Mouse (Mus musculus): ENCODE measurements around the gene Cdrt4. TPM values are rescaled to one million over a fixed set of nuclear protein-coding genes. Genes with fewer than 3 reads are reported as not detected.

The Cdrt4 gene
- polyA plus RNA-seq, 1 experiment from 2014 or later, result 0.29 TPM

- H3K27ac ChIP-seq (replicated peaks; ENCODE audit: low read depth, low read length), result no peak overlapping the region
- no peak overlapping the region for H3K9ac ChIP-seq (ENCODE audit: low read length)
- no peaks in the 10 kb centered on the region for H3K9me3 ChIP-seq (ENCODE audit: control insufficient read depth, low read length)
- no peak for DNase-seq (ENCODE audit: low spot score)
- no peak overlapping the region for H3K4me3 ChIP-seq (ENCODE audit: low read depth, low read length)
- no peak overlapping the region for H3K4me2 ChIP-seq (ENCODE audit: low read depth, severe bottlenecking)
- no peaks in the 10 kb centered on the region for H3K27me3 ChIP-seq (ENCODE audit: control insufficient read depth, insufficient read depth, low read length)
- 88% methylated on average over 3 of the region's 3 CpGs for WGBS
- no peak for ATAC-seq (ENCODE audit: insufficient number of reproducible peaks, low FRiP score, low TSS enrichment, low read depth)
- no peaks in the 10 kb centered on the region for H3K36me3 ChIP-seq (ENCODE audit: control insufficient read depth, insufficient read depth, low read length)
- peaks cover 5% of the 10 kb centered on the region; the same call in 1 of the 2 replicates for H3K4me1 ChIP-seq (ENCODE audit: control insufficient read depth, insufficient read depth, low read length)
Observed at GRCm38 (mm10) chr11:63008004-63008403, 57.0 kb downstream of the Cdrt4 start.

GRCm38 (mm10) chr11:63009761-63010160, 58.8 kb downstream of the Cdrt4 start:
- no peaks in the 10 kb centered on the region for H3K27me3 ChIP-seq (ENCODE audit: control insufficient read depth, insufficient read depth, low read length)
- H3K27ac ChIP-seq (replicated peaks; ENCODE audit: low read depth, low read length), result no peak overlapping the region
- no peaks in the 10 kb centered on the region for H3K9me3 ChIP-seq (ENCODE audit: control insufficient read depth, low read length)
- no peaks in the 10 kb centered on the region; the same call in 1 of the 2 replicates for H3K4me1 ChIP-seq (ENCODE audit: control insufficient read depth, insufficient read depth, low read length)
- H3K4me2 ChIP-seq (ENCODE audit: low read depth, severe bottlenecking), result no peak overlapping the region
- WGBS, result 75% methylated on average over 3 of the region's 3 CpGs
- H3K9ac ChIP-seq (ENCODE audit: low read length), result no peak overlapping the region
- no peak for DNase-seq (ENCODE audit: low spot score)
- no peak overlapping the region for H3K4me3 ChIP-seq (ENCODE audit: low read depth, low read length)
- no peak for ATAC-seq (ENCODE audit: insufficient number of reproducible peaks, low FRiP score, low TSS enrichment, low read depth)
- no peaks in the 10 kb centered on the region for H3K36me3 ChIP-seq (ENCODE audit: control insufficient read depth, insufficient read depth, low read length)

GRCm38 (mm10) chr11:63017327-63018082, 66.5 kb downstream of the Cdrt4 start:
- Histone ChIP-seq H3K9ac (ENCODE audit: low read length) (no peak overlapping the region), H3K27me3 (ENCODE audit: control insufficient read depth, insufficient read depth, low read length) (no peaks in the 10 kb centered on the region), H3K9me3 (ENCODE audit: control insufficient read depth, low read length) (no peaks in the 10 kb centered on the region), H3K27ac (replicated peaks; ENCODE audit: low read depth, low read length) (no peak overlapping the region), H3K4me2 (ENCODE audit: low read depth, severe bottlenecking) (no peak overlapping the region), H3K36me3 (ENCODE audit: control insufficient read depth, insufficient read depth, low read length) (no peaks in the 10 kb centered on the region), H3K4me3 (ENCODE audit: low read depth, low read length) (no peak overlapping the region), H3K4me1 (ENCODE audit: control insufficient read depth, insufficient read depth, low read length) (peaks cover 32% of the 10 kb centered on the region)
- 51% methylated on average over 6 of the region's 6 CpGs for WGBS
- peak; percentile 63 for DNase-seq (ENCODE audit: low spot score)
- no peak for ATAC-seq (ENCODE audit: insufficient number of reproducible peaks, low FRiP score, low TSS enrichment, low read depth)

GRCm38 (mm10) chr11:63018083-63018622, 67.2 kb downstream of the Cdrt4 start:
- H3K27ac ChIP-seq (replicated peaks; ENCODE audit: low read depth, low read length), result no peak overlapping the region
- WGBS, result 73% methylated on average over 6 of the region's 6 CpGs
- H3K9ac ChIP-seq (ENCODE audit: low read length), result no peak overlapping the region
- no peaks in the 10 kb centered on the region for H3K9me3 ChIP-seq (ENCODE audit: control insufficient read depth, low read length)
- H3K4me2 ChIP-seq (ENCODE audit: low read depth, severe bottlenecking), result no peak overlapping the region
- H3K4me1 ChIP-seq (ENCODE audit: control insufficient read depth, insufficient read depth, low read length), result peaks cover 32% of the 10 kb centered on the region
- H3K4me3 ChIP-seq (ENCODE audit: low read depth, low read length), result no peak overlapping the region
- no peak for DNase-seq (ENCODE audit: low spot score)
- no peak for ATAC-seq (ENCODE audit: insufficient number of reproducible peaks, low FRiP score, low TSS enrichment, low read depth)
- H3K27me3 ChIP-seq (ENCODE audit: control insufficient read depth, insufficient read depth, low read length), result no peaks in the 10 kb centered on the region
- H3K36me3 ChIP-seq (ENCODE audit: control insufficient read depth, insufficient read depth, low read length), result no peaks in the 10 kb centered on the region

GRCm38 (mm10) chr11:63020633-63021032, 69.6 kb downstream of the Cdrt4 start:
- Histone ChIP-seq H3K9me3 (ENCODE audit: control insufficient read depth, low read length) (no peaks in the 10 kb centered on the region), H3K4me3 (ENCODE audit: low read depth, low read length) (no peak overlapping the region), H3K9ac (ENCODE audit: low read length) (no peak overlapping the region), H3K36me3 (ENCODE audit: control insufficient read depth, insufficient read depth, low read length) (no peaks in the 10 kb centered on the region), H3K27ac (replicated peaks; ENCODE audit: low read depth, low read length) (no peak overlapping the region; the same call in 1 of the 2 replicates), H3K4me2 (ENCODE audit: low read depth, severe bottlenecking) (no peak overlapping the region), H3K27me3 (ENCODE audit: control insufficient read depth, insufficient read depth, low read length) (no peaks in the 10 kb centered on the region), H3K4me1 (ENCODE audit: control insufficient read depth, insufficient read depth, low read length) (peaks cover 32% of the 10 kb centered on the region)
- DNase-seq (ENCODE audit: low spot score), result no peak
- no peak for ATAC-seq (ENCODE audit: insufficient number of reproducible peaks, low FRiP score, low TSS enrichment, low read depth)

- H3K9ac ChIP-seq (ENCODE audit: low read length), result no peak overlapping the region
- H3K27ac ChIP-seq (replicated peaks; ENCODE audit: low read depth, low read length), result no peak overlapping the region
- no peak overlapping the region for H3K4me3 ChIP-seq (ENCODE audit: low read depth, low read length)
- WGBS, result 18% methylated on average over 5 of the region's 5 CpGs
- H3K4me1 ChIP-seq (ENCODE audit: control insufficient read depth, insufficient read depth, low read length), result peaks cover 32% of the 10 kb centered on the region
- no peak overlapping the region for H3K4me2 ChIP-seq (ENCODE audit: low read depth, severe bottlenecking)
- no peaks in the 10 kb centered on the region for H3K9me3 ChIP-seq (ENCODE audit: control insufficient read depth, low read length)
- no peak for DNase-seq (ENCODE audit: low spot score)
- no peaks in the 10 kb centered on the region for H3K36me3 ChIP-seq (ENCODE audit: control insufficient read depth, insufficient read depth, low read length)
- no peaks in the 10 kb centered on the region for H3K27me3 ChIP-seq (ENCODE audit: control insufficient read depth, insufficient read depth, low read length)
- ATAC-seq (ENCODE audit: insufficient number of reproducible peaks, low FRiP score, low TSS enrichment, low read depth), result no peak
Observed at GRCm38 (mm10) chr11:63021141-63021806, 70.3 kb downstream of the Cdrt4 start.

GRCm38 (mm10) chr11:63023461-63023860, 72.5 kb downstream of the Cdrt4 start:
- Histone ChIP-seq H3K27ac (replicated peaks; ENCODE audit: low read depth, low read length) (no peak overlapping the region), H3K4me1 (ENCODE audit: control insufficient read depth, insufficient read depth, low read length) (peaks cover 24% of the 10 kb centered on the region)
- ATAC-seq (ENCODE audit: insufficient number of reproducible peaks, low FRiP score, low TSS enrichment, low read depth), result no peak

GRCm38 (mm10) chr11:63024136-63024535, 73.1 kb downstream of the Cdrt4 start:
- Histone ChIP-seq H3K9ac (ENCODE audit: low read length) (no peak overlapping the region), H3K4me2 (ENCODE audit: low read depth, severe bottlenecking) (no peak overlapping the region), H3K4me3 (ENCODE audit: low read depth, low read length) (no peak overlapping the region), H3K36me3 (ENCODE audit: control insufficient read depth, insufficient read depth, low read length) (no peaks in the 10 kb centered on the region), H3K4me1 (ENCODE audit: control insufficient read depth, insufficient read depth, low read length) (peaks cover 20% of the 10 kb centered on the region), H3K9me3 (ENCODE audit: control insufficient read depth, low read length) (no peaks in the 10 kb centered on the region), H3K27me3 (ENCODE audit: control insufficient read depth, insufficient read depth, low read length) (no peaks in the 10 kb centered on the region), H3K27ac (replicated peaks; ENCODE audit: low read depth, low read length) (no peak overlapping the region)
- ATAC-seq (ENCODE audit: insufficient number of reproducible peaks, low FRiP score, low TSS enrichment, low read depth) (no peak), DNase-seq (ENCODE audit: low spot score) (no peak)
- WGBS, result 44% methylated on average over 2 of the region's 2 CpGs

More at GRCm38 (mm10) chr11:63023461-63023860, 72.5 kb downstream of the Cdrt4 start:
- Histone ChIP-seq H3K36me3 (ENCODE audit: control insufficient read depth, insufficient read depth, low read length) (no peaks in the 10 kb centered on the region), H3K4me3 (ENCODE audit: low read depth, low read length) (no peak overlapping the region), H3K4me2 (ENCODE audit: low read depth, severe bottlenecking) (no peak overlapping the region), H3K9ac (ENCODE audit: low read length) (no peak overlapping the region), H3K9me3 (ENCODE audit: control insufficient read depth, low read length) (no peaks in the 10 kb centered on the region), H3K27me3 (ENCODE audit: control insufficient read depth, insufficient read depth, low read length) (no peaks in the 10 kb centered on the region)
- DNase-seq (ENCODE audit: low spot score), result no peak
- 83% methylated on average over 5 of the region's 5 CpGs for WGBS
